Mouse (Mus musculus) cerebellum, adult 2 months (tissue): Measurements from ENCODE around the gene Zfp981. TPM values are rescaled to one million over a fixed set of nuclear protein-coding genes. Genes with fewer than 3 reads are reported as not detected.
"Not testable (repeated sequence)": the region's sequence is repeated elsewhere in the genome, so short reads cannot be mapped to it uniquely, and the experiment has no call there.

Experiments
- DNase-seq, 2 experiments: peaks; one replicate each; pipeline ENCODE4 v3.0.0; 2021
- H3K27ac ChIP-seq: fragments of 200-500 bp; 2 replicates; pipeline ENCODE4 v1.5.1; 2012; ENCODE audit warnings: low read length, control low read depth, inconsistent platforms; ENCODE audit not compliant: insufficient read depth
- H3K27me3 ChIP-seq: fragments of 200-500 bp; 2 replicates; pipeline ENCODE4 v1.6.1; 2012; ENCODE audit warnings: inconsistent platforms, mild to moderate bottlenecking, low read length, moderate library complexity; ENCODE audit not compliant: control insufficient read depth, insufficient read depth
- H3K4me1 ChIP-seq: fragments of 200-500 bp; 2 replicates; pipeline ENCODE4 v1.6.1; 2011; ENCODE audit warnings: low read length; ENCODE audit not compliant: control insufficient read depth, insufficient read depth
- H3K4me3 ChIP-seq: fragments of 200-500 bp; replicated peaks from 2 replicates; pipeline ENCODE3; 2011; ENCODE audit warnings: mild to moderate bottlenecking, low read depth, low read length, control low read depth; ENCODE audit not compliant: insufficient read depth
- CTCF ChIP-seq: fragments of 200-500 bp; IDR thresholded peaks from 2 replicates; pipeline ENCODE4 v1.5.1; 2011; ENCODE audit warnings: low read depth, mild to moderate bottlenecking, control low read depth, low read length, moderate library complexity, borderline replicate concordance; ENCODE audit not compliant: insufficient read depth
- POLR2A ChIP-seq: fragments of 200-500 bp; IDR thresholded peaks from 2 replicates; pipeline ENCODE4 v1.6.1; 2011; ENCODE audit warnings: low read length, control low read depth, borderline replicate concordance; ENCODE audit not compliant: insufficient read depth
- WGBS: fragments of 180-500 bp; shearing (Covaris S2); methylation state at CpG from one replicate; pipeline ENCODE4 v1.1.7; 2018; 5-methylcytosine and 5-hydroxymethylcytosine counted together
- polyA plus RNA-seq: library from polyadenylated mRNA; depleted of rRNA; stranded (reverse); fragments of >200 nt; gene quantifications from 2 replicates; pipeline ENCODE4 v1.2.3, GENCODE M21; 2012; rRNA removed

Zfp981 gene
- polyA plus RNA-seq, 1 experiment: 0.11 TPM

GRCm38 (mm10) chr4:146520723-146521122, 18.9 kb downstream of the Zfp981 start:
- TF ChIP-seq POLR2A (no peak), CTCF (no peak)
- no peak for DNase-seq
- WGBS: 78% methylated on average over 2 of the region's 2 CpGs
- Histone ChIP-seq H3K4me3 (no peak overlapping the region), H3K27ac (no peak overlapping the region), H3K4me1 (no peaks in the 10 kb centered on the region), H3K27me3 (no peaks in the 10 kb centered on the region)

- TF ChIP-seq CTCF (no peak), POLR2A (no peak)
- no peak for DNase-seq
- 82% methylated on average over 4 of the region's 4 CpGs for WGBS
Measured at GRCm38 (mm10) chr4:146534574-146534973, 32.7 kb downstream of the Zfp981 start.

GRCm38 (mm10) chr4:146535883-146536282, 34.1 kb downstream of the Zfp981 start:
- DNase-seq: no peak
- Histone ChIP-seq H3K4me3 (no peak overlapping the region), H3K4me1 (no peaks in the 10 kb centered on the region), H3K27ac (no peak overlapping the region), H3K27me3 (no peaks in the 10 kb centered on the region)
- TF ChIP-seq POLR2A (no peak), CTCF (no peak)

More at GRCm38 (mm10) chr4:146534574-146534973, 32.7 kb downstream of the Zfp981 start:
- Histone ChIP-seq H3K27ac (no peak overlapping the region), H3K4me3 (no peak overlapping the region), H3K27me3 (no peaks in the 10 kb centered on the region), H3K4me1 (no peaks in the 10 kb centered on the region)

GRCm38 (mm10) chr4:146579905-146580873, 78.4 kb downstream of the Zfp981 start:
- 5% methylated on average over 20 of the region's 111 CpGs for WGBS
- not testable (repeated sequence) for H3K27me3 ChIP-seq, DNase-seq, H3K4me1 ChIP-seq, H3K4me3 ChIP-seq, H3K27ac ChIP-seq

Other genes with a start within 250 kb of the Zfp981 start
- gene Zfp992, start 53.0 kb upstream of the Zfp981 start, polyA plus RNA-seq: 0.44 and 0.52 TPM in 2 replicates
- 0.98 and 1.7 TPM in 2 replicates for gene Zfp993, start 108.9 kb downstream of the Zfp981 start, polyA plus RNA-seq